Mouse (Mus musculus) heart, adult 10 weeks (tissue): ENCODE measurements around the gene Tub. TPM values are rescaled to one million over a fixed set of nuclear protein-coding genes. Genes with fewer than 3 reads are reported as not detected.

Experiments used
- polyA plus RNA-seq: library from polyadenylated mRNA; stranded (reverse); fragments of 350-450 nt; fragmentation: Illumina TruSeq; extraction: RNeasy Lipid Tissue Mini Kit (QIAGEN cat#74804); gene quantifications from one replicate; pipeline ENCODE4 v1.2.3, GENCODE M21; 2014; ENCODE audit warnings: low read depth, low replicate concordance

Tub gene
- polyA plus RNA-seq, result 0.52 TPM

DNA sequence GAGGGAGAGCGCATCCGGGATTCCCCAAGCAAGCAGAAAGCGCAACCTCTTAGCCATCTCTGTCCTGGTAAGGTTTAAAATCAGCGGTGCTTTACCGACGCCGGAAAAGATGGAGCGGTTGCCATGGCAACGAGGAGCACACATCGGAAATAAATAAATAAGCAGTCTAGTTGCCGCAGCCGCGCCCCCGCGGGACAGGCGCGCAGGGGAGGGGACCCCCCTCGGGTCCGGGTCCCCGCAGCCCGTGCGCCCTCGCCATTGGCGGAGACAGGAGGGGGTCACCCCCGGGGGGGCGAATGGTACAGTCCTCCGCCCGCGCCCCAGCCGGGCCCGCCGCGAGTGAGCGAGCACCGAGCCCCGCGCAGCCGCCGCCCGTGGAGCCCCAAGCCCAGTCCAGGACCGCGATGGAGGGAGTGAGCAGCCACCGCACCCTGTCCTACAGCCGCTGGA, at the start of gene Tub:
Gene Tub, plus strand, starts transcription at position 27 of the 450 bp plus-strand sequence.

DNA sequence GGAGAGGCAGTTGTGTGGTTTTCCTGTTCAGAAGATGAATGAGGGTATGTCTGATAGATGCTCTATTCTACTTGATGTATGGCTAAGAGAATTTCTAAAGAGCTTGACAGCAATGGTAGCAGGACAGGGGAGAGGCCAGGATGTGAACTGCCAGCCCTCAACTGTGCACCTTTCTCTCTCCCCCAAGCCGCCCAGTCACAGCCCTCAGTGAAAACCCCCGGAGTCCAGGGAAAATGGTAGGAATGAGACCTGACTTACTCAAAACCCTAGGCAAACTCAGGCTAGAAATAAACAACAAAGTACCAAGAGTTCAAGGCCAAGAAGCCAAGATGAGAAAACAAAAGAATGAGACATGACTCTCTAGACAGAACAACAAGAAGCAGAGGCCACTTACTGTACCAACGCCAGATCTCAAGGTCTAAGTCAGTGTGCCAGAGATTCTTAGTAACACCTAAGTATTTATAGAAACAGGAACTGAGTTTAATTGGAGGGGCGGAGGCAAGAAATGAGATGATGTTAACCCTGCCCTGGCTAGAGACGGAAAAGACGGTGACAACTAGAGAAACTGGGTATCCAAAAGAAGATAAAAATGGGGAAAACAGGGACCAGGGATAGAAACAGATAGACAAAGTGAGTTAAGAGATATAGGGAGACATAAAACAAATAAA, 20.3 kb upstream of the Tub start, which contains the start of gene Nlrp10:
Gene Nlrp10, minus strand, starts transcription at position 453 of the 668 bp plus-strand sequence.

DNA sequence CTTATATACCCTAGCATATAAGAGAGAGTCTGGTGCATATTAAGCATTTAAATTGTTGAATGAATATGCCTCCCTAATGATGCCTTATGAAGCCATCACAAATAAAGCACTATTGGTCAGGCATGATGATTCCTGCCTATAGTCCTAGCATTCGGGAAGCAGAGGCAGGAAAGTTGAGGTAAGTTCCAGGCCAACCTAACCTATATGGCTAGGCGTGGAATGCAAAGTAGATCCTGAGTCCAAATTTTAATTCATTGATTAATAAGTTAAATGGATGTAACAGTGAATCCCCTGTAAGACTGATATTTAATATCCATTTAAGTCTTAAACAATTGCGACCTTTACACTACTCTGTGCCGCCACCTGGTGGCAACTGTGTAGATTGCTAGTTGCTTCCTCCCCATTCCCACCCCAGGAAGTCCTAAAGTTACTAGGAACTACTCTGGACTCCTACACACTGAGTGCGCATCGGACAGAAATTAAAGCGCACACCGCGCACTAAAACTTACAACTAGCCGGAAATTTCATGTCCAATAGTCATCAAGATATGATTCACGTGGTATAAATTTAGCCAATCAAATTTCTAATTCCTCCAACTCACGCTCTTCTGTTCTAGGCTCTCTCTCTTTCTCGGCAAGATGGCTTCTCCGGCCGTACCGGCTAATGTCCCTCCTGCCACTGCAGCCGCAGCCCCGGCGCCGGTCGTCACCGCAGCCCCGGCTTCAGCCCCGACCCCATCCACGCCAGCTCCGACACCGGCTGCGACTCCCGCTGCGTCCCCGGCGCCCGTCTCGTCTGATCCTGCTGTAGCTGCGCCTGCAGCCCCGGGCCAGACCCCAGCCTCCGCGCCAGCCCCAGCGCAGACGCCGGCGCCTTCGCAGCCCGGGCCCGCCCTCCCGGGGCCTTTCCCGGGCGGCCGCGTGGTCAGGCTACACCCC, 16.1 kb upstream of the Tub start, which contains the start of gene Eif3f:
Gene Eif3f, plus strand, starts transcription at position 624 of the 938 bp plus-strand sequence.

DNA sequence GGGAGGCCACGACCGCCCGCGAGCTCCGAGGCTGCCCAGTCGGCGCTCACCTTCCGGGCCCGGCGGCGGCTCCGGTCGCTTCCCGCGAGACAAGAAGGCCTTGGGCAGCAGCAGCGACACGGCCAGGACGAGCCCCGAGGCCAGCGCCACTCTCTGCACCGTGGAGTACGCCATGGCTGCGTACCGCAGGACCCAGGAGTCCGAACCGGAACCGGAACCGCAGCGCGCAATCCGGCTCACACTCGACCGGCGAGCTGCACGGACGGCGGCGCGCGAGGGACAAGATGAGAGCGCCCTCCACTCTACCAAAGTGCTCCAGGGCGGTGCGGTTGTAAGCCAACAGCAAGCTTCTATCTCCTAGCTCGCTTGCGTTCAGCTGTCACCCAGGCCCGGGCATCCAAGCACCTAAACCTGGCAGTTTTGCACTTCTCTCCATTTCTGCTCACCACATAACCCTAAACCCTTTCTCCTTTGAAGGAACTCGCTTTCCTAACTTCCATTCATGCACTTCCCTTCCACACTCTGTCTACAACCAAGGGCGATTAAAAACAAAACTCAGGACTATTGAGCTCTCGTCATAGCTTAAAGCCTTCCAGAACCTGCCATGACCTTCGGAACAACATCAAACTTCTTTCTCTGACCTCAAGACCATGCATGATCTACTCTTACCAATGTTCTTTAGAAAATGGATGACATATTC, 133.1 kb downstream of the Tub start, which contains the start of gene Ric3:
Gene Ric3, minus strand, starts transcription at position 219 of the 700 bp plus-strand sequence.

Other genes with a start within 250 kb of the Tub start
- gene Olfr512, start 237.0 kb upstream of the Tub start, polyA plus RNA-seq, result not detected
- not detected for gene Olfr513, start 199.4 kb upstream of the Tub start, polyA plus RNA-seq
- not detected for gene Olfr514, start 124.3 kb upstream of the Tub start, polyA plus RNA-seq
- not detected for gene Olfr516, start 99.8 kb upstream of the Tub start, polyA plus RNA-seq
- not detected for gene Olfr517, start 78.0 kb upstream of the Tub start, polyA plus RNA-seq
- gene Olfr518, start 65.3 kb upstream of the Tub start, polyA plus RNA-seq, result not detected
- gene Olfr519, start 55.9 kb upstream of the Tub start, polyA plus RNA-seq, result not detected
- gene Nlrp10, start 20.2 kb upstream of the Tub start, polyA plus RNA-seq, result 18.9 TPM
- gene Eif3f, start 15.9 kb upstream of the Tub start, polyA plus RNA-seq, result 84.8 TPM
- 1.6 TPM for gene Ric3, start 133.0 kb downstream of the Tub start, polyA plus RNA-seq
- 2.7 TPM for gene Lmo1, start 224.9 kb downstream of the Tub start, polyA plus RNA-seq